Mouse (Mus musculus) colon, adult 2 months (tissue): ENCODE data around the gene Zfp874a. TPM values are rescaled to one million over a fixed set of nuclear protein-coding genes. Genes with fewer than 3 reads are reported as not detected.

Source experiments
- polyA plus RNA-seq: library from polyadenylated mRNA; depleted of rRNA; stranded (reverse); fragments of >200 nt; gene quantifications from 2 replicates; pipeline ENCODE4 v1.2.3, GENCODE M21; 2012; rRNA removed

Gene Zfp874a
- 0.35 and 0.38 TPM in 2 replicates for polyA plus RNA-seq

DNA sequence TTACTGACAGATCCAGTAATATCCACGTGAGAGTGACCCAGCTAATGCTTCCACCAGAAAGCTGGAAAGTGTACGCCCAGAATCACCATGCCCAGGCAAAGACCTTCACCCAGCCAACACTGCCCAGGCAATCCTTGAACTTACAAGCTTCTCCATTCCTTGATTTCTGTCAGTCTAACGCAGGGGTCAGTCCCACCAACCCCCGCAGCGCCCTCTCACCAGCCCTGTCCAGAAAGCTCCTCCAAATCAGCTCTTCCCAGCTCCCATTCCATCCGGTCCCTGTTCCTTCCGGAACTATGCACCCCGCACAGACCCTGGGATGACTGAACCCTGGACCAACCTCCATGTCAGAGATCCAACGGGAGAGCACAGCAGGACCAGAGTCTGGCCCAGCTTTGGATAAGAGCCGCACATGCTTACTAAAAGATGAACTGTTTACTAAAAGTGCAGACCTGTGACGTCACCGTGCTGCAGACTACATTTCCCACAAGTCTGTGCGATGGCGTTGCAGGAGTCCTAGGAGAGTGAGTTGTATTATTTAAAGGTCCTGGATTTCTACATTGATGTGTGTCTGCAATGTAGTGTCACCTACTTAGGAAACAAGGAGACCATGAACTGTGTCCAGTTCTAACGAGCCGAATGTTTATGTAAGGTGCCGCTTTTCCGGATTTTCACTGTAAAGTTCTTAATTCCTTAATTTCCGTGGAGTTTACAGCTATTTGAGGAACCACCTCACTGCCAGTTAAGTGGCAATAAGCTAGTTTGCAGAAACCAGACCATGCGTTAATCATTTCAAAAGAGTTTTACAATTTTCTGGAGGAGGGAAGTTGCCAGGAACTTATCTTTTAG lies at the start of gene Zfp874a:
TSS of gene Zfp874a (minus strand) at position 453 of the 849 bp plus-strand sequence.

GRCm38 (mm10) chr13:67500084-67500719 lies 48.8 kb upstream of the Zfp874a start, which contains the start of gene Zfp58:
TSS of gene Zfp58 (minus strand) at chr13:67500555.

DNA sequence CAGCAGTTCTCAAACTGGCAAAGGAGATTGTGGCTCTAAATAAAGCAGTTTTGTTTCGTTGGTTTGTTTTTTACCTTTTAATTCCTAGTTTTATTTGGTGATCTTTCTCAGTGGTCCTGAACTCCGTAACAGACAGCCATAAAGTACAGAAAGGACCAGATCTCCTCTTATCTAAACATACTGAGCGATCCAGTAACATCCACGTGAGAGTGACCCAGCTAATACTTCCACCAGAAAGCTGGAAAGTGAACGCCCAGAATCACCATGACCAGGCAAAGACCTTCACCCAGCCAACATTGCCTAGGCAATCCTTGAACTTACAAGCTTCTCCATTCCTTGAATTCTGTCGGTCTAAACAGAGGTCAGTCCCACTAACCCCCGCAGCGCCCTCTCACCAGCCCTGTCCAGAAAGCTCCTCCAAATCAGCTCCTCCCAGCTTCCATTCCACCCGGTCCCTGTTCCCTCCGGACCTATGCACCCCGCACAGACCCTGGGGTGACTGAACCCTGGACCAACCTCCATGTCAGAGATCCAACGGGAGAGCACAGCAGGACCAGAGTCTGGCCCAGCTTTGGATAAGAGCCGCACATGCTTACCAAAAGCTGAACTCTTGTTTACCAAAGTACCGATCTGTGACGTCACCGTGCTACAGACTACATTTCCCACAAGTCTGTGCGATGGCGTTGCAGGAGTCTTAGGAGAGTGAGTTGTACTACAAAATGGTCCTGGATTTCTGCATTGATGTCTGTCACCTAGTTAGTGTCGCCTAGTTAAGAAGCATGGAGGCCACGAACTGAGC lies 32.4 kb upstream of the Zfp874a start, which contains the start of gene Zfp874b:
TSS of gene Zfp874b (minus strand) at position 634 of the 799 bp plus-strand sequence.

DNA sequence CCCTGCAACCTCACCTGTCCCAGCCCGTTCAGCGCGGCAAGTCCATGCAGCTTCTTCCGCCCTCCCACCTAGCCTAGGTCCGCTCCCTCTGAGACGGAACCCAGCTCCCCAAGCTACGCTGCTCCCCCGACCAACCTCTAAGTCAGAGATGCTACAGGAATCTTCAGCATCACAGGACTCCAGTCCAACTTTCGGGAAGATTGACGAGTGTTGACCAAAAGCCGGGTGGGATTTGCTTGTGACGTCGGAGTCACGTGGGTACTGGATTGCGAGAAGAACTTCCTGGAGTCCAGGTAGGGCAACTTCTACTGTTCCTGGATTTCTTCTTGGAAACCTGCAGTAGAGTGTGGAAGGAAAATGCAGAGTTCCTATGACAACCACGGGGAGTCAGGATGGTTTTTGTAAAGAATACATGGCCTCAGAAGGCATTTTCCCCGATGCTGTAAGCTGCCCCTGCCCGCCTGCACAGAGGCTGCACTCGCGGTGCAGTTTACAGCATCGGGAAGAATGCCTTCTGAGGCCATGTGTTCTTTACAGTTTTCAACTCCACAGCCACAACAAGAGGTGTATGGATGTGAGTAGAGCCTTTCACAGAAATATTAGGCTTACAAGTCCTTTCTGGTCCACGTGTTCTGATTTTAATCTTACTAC lies 30.1 kb downstream of the Zfp874a start, which contains the start of gene Zfp459:
TSS of gene Zfp459 (minus strand) at position 212 of the 651 bp plus-strand sequence.

DNA sequence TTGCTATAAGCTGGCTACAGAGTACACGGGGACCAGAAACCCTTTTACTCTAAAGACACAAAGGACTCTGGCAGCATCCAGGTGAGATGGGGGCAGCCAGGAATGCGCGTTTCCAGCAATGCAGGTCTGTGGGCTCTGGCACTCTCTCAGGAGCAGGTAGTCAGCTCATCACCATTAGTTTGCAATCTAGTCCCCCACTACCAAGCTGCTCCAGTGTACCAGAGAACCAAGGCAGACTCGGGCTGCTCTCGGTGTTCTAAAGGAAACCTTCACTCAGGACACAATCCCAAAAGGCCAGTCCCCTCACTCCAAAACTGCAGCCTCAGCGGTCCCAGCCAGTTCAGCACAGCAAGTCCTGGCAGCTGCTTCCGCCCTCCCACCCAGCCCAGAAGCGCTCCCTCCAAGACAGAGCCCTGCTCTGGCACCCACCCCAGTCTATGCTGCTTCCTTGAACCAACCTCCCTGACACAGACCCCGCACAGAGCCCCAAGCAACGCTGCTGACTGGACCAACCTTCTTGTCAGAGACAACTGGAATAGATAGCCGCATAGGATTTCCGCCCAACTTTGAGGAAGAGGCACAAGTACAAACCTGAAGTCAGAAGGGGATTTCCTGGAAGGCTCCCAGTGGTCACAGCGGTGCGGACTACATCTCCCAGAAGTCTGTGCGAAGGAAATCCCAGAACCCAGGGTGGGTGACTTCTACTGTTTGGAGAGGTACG lies 52.1 kb downstream of the Zfp874a start, which contains the start of gene Zfp429:
TSS of gene Zfp429 (minus strand) at position 637 of the 721 bp plus-strand sequence.

GRCm38 (mm10) chr13:67375050-67375911 lies 76.1 kb downstream of the Zfp874a start, which contains the start of the genes Gm28041 and Zfp456:
TSS of gene Gm28041 (minus strand) at chr13:67375733.
TSS of gene Zfp456 (minus strand) at chr13:67375810.

Other genes with a start within 250 kb of the Zfp874a start
- 0.23 and 0.35 TPM in 2 replicates for gene Zfp458, start 173.2 kb downstream of the Zfp874a start, polyA plus RNA-seq
- gene Zfp457, start 145.1 kb downstream of the Zfp874a start, polyA plus RNA-seq: 0.97 and 1.0 TPM in 2 replicates
- 0.31 TPM in 2 replicates for gene Zfp595, start 119.1 kb downstream of the Zfp874a start, polyA plus RNA-seq
- gene Gm28044, start 91.1 kb downstream of the Zfp874a start, polyA plus RNA-seq: not detected in 2 replicates
- 0.09 and 0.12 TPM in 2 replicates for gene Zfp953, start 91.0 kb downstream of the Zfp874a start, polyA plus RNA-seq
- gene Gm28041, start 75.9 kb downstream of the Zfp874a start, polyA plus RNA-seq: not detected in 2 replicates
- 0.06 and 0.15 TPM in 2 replicates for gene Zfp456, start 75.8 kb downstream of the Zfp874a start, polyA plus RNA-seq
- gene Zfp429, start 51.8 kb downstream of the Zfp874a start, polyA plus RNA-seq: 0.62 and 1.6 TPM in 2 replicates
- 0.19 and 0.37 TPM in 2 replicates for gene Zfp459, start 30.2 kb downstream of the Zfp874a start, polyA plus RNA-seq
- 0.61 and 1.3 TPM in 2 replicates for gene Zfp874b, start 32.6 kb upstream of the Zfp874a start, polyA plus RNA-seq
- gene Zfp58, start 48.9 kb upstream of the Zfp874a start, polyA plus RNA-seq: 0.43 and 0.49 TPM in 2 replicates
- not detected in 2 replicates for gene Gm26965, start 74.5 kb upstream of the Zfp874a start, polyA plus RNA-seq
- gene Zfp87, start 74.6 kb upstream of the Zfp874a start, polyA plus RNA-seq: 11.0 and 11.9 TPM in 2 replicates
- 2.3 and 2.7 TPM in 2 replicates for gene Zfp748, start 102.2 kb upstream of the Zfp874a start, polyA plus RNA-seq
- gene Zfp729b, start 158.1 kb upstream of the Zfp874a start, polyA plus RNA-seq: 0.19 TPM in 2 replicates
- gene Gm49345, start 186.1 kb upstream of the Zfp874a start, polyA plus RNA-seq: not detected in 2 replicates
- gene Zfp729a, start 186.2 kb upstream of the Zfp874a start, polyA plus RNA-seq: 0.28 and 0.42 TPM in 2 replicates
- 2.5 and 2.8 TPM in 2 replicates for gene Zfp738, start 235.4 kb upstream of the Zfp874a start, polyA plus RNA-seq